Comparison of ENCODE assay signal across 8 mouse cellular contexts in the genomic region with DNA sequence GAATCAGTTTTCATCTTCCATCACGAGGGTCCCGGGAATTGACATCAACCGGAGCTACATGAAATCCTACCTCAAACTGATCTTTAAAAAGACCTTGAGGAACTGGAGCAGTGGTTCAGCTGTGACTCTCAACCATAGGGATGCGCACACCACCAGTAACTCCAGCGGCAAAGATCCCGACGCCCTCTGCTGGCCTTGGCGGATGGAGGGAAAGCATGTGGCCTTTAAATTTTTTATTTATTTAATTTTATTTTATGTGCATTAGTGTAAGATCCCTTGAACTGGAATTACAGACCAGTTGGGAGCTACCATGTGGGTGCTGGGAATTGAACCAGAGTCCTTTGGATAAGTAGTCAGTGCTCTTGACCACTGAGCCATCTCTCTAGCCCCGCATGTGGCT. TPM values are rescaled to one million over a fixed set of nuclear protein-coding genes. Genes with fewer than 3 reads are reported as not detected.
A peak's percentile ranks its signal among the peaks of the same experiment; 100 is the strongest.
DNase-seq lines count a peak whose midpoint lies in the region; ATAC-seq and TF ChIP-seq lines count a peak whose summit lies in the region.

No protein-coding gene starts in this region.

- no peaks in the 10 kb centered on the region for H3K27me3 ChIP-seq in ES-Bruce4 (ENCODE audit: control insufficient read depth, insufficient read depth, low read length, poor library complexity, severe bottlenecking)
- no peaks in the 10 kb centered on the region for H3K27me3 ChIP-seq in hindbrain, embryonic 16.5 days (replicated peaks; ENCODE audit: control insufficient read depth, insufficient read depth, low read length)
- no peaks in the 10 kb centered on the region for H3K27me3 ChIP-seq in limb, embryonic 12.5 days

- peak overlapping the region; percentile 51 for H3K4me3 ChIP-seq in gastrocnemius, adult 2 months
- peak overlapping the region; percentile 14; the same call in 1 of the 2 replicates for H3K4me3 ChIP-seq in ES-Bruce4 (ENCODE audit: low read depth, low read length)
- H3K4me3 ChIP-seq in cortical plate, adult 2 months (ENCODE audit: insufficient read depth, low read length): no peak overlapping the region; the same call in 1 of the 2 replicates
- peak overlapping the region; percentile 64 for H3K4me3 ChIP-seq in hindbrain, embryonic 16.5 days (ENCODE audit: low read length)
- H3K4me3 ChIP-seq in limb, embryonic 12.5 days (replicated peaks): peak overlapping the region; percentile 72; the same call in 1 of the 2 replicates
- no peak overlapping the region for H3K4me3 ChIP-seq in olfactory bulb, adult 2 months (ENCODE audit: insufficient read depth, low read depth, low read length)

- peaks cover 2% of the 10 kb centered on the region for H3K4me1 ChIP-seq in ES-Bruce4 (ENCODE audit: control insufficient read depth, insufficient read depth, low read length)
- peaks cover 13% of the 10 kb centered on the region for H3K4me1 ChIP-seq in cortical plate, adult 2 months (ENCODE audit: control insufficient read depth, insufficient read depth, low read length)
- H3K4me1 ChIP-seq in hindbrain, embryonic 16.5 days (ENCODE audit: control insufficient read depth, insufficient read depth, low read depth, low read length): peaks cover 45% of the 10 kb centered on the region
- peaks cover 42% of the 10 kb centered on the region for H3K4me1 ChIP-seq in limb, embryonic 12.5 days (replicated peaks)
- H3K4me1 ChIP-seq in olfactory bulb, adult 2 months (ENCODE audit: control insufficient read depth, insufficient read depth, low read length): peaks cover 47% of the 10 kb centered on the region

- no peak for TF ChIP-seq EP300 in ES-Bruce4 (IDR thresholded peaks at IDR 0.05; ENCODE audit: insufficient read depth, low read depth, low read length)

- H3K36me3 ChIP-seq in ES-Bruce4 (ENCODE audit: control insufficient read depth, insufficient read depth, low read length, poor library complexity, severe bottlenecking): peaks cover 8% of the 10 kb centered on the region
- peaks cover 11% of the 10 kb centered on the region; the same call in 1 of the 2 replicates for H3K36me3 ChIP-seq in hindbrain, embryonic 16.5 days (ENCODE audit: control insufficient read depth, insufficient read depth, low read length)
- peaks cover 28% of the 10 kb centered on the region for H3K36me3 ChIP-seq in limb, embryonic 12.5 days

- H3K9me3 ChIP-seq in ES-Bruce4 (replicated peaks; ENCODE audit: control insufficient read depth, insufficient read depth, low read length, poor library complexity, severe bottlenecking): no peaks in the 10 kb centered on the region
- H3K9me3 ChIP-seq in hindbrain, embryonic 16.5 days (ENCODE audit: control insufficient read depth, low read length): no peaks in the 10 kb centered on the region
- H3K9me3 ChIP-seq in limb, embryonic 12.5 days: no peaks in the 10 kb centered on the region

- intact Hi-C loops in gastrocnemius, adult 2 months (cut with DNase I): loop anchor here (2.0 to 10.0 kb wide), 3 partner anchors 35 to 291 kb away; no protein-coding TSS in a partner anchor
- intact Hi-C loops in gastrocnemius, postnatal 36 days (cut with DNase I): no loop called here

- H3K4me2 ChIP-seq in hindbrain, embryonic 16.5 days (ENCODE audit: low read length): peak overlapping the region; percentile 46
- H3K4me2 ChIP-seq in limb, embryonic 12.5 days: peak overlapping the region; percentile 78; the same call in 1 of the 2 replicates

- H3K27ac ChIP-seq in gastrocnemius, adult 2 months: peak overlapping the region; percentile 98
- H3K27ac ChIP-seq in ES-Bruce4 (ENCODE audit: insufficient read depth, low read length): no peak overlapping the region
- peak overlapping the region; percentile 24; the same call in 1 of the 2 replicates for H3K27ac ChIP-seq in cortical plate, adult 2 months (ENCODE audit: insufficient read depth, low read length)
- peak overlapping the region; percentile 95 for H3K27ac ChIP-seq in hindbrain, embryonic 16.5 days (ENCODE audit: low read depth, low read length)
- peak overlapping the region; percentile 67; the same call in 1 of the 2 replicates for H3K27ac ChIP-seq in limb, embryonic 12.5 days
- peak overlapping the region; percentile 85 for H3K27ac ChIP-seq in olfactory bulb, adult 2 months (ENCODE audit: insufficient read depth, low read depth, low read length)

- DNase-seq in gastrocnemius, adult 2 months: peak; percentile 44
- DNase-seq in gastrocnemius, postnatal 36 days: no peak
- DNase-seq in Muller cell, postnatal 12 days (ENCODE audit: inconsistent ontology term): no peak

- 13% methylated on average over 9 of the region's 9 CpGs for WGBS in hindbrain, embryonic 16.5 days
- 19% methylated on average over 9 of the region's 9 CpGs for WGBS in limb, embryonic 12.5 days
- 8% methylated on average over 9 of the region's 9 CpGs for WGBS in olfactory bulb, adult 2 months

- peak overlapping the region; percentile 34 for H3K9ac ChIP-seq in ES-Bruce4 (ENCODE audit: low read depth, poor library complexity, severe bottlenecking)
- H3K9ac ChIP-seq in hindbrain, embryonic 16.5 days (ENCODE audit: low read depth, low read length): peak overlapping the region; percentile 40
- H3K9ac ChIP-seq in limb, embryonic 12.5 days (replicated peaks): no peak overlapping the region

- TF ChIP-seq POLR2A in ES-Bruce4 (IDR thresholded peaks at IDR 0.05; ENCODE audit: insufficient read depth, low read length): no peak
- no peak for TF ChIP-seq POLR2A in cortical plate, adult 2 months (IDR thresholded peaks at IDR 0.05; ENCODE audit: extremely low read depth, insufficient read depth, low read length)
- TF ChIP-seq POLR2A in olfactory bulb, adult 2 months (IDR thresholded peaks at IDR 0.05; ENCODE audit: insufficient read depth, low read depth, low read length): no peak

- TF ChIP-seq CTCF in gastrocnemius, adult 2 months (IDR thresholded peaks at IDR 0.05): no peak
- peak; percentile 21 for TF ChIP-seq CTCF in ES-Bruce4 (IDR thresholded peaks at IDR 0.05; ENCODE audit: low read depth, low read length)
- TF ChIP-seq CTCF in cortical plate, adult 2 months (IDR thresholded peaks at IDR 0.05; ENCODE audit: extremely low read depth, insufficient read depth, low read length): peak; percentile 37; the same call in 1 of the 2 replicates
- TF ChIP-seq CTCF in olfactory bulb, adult 2 months (IDR thresholded peaks at IDR 0.05; ENCODE audit: insufficient read depth, low read depth, low read length): no peak

- peak; percentile 5; the same call in 1 of the 2 replicates for ATAC-seq in hindbrain, embryonic 16.5 days
- ATAC-seq in limb, embryonic 12.5 days (ENCODE audit: insufficient number of reproducible peaks, insufficient read depth, low FRiP score, low TSS enrichment, low read depth): no peak

RNA-seq across cellular contexts. Expression of gene Fem1a, which starts 1.2 kb away (rescaled TPM):
- 100 to 1,000 TPM; 165 to 176 TPM for total RNA-seq in gastrocnemius, adult 2 months (2021)
- total RNA-seq in gastrocnemius, postnatal 36 days (2021): 100 to 1,000 TPM; 152 TPM
- polyA plus RNA-seq in ES-Bruce4 (2011; ENCODE audit: insufficient read depth, insufficient read length, low read depth, missing spikeins): 4.9 and 5.4 TPM in 2 replicates
- 23.3 and 24.1 TPM in 2 replicates for polyA plus RNA-seq in cortical plate, adult 2 months (2012; rRNA removed)
- 17.4 and 18.2 TPM in 2 replicates for polyA plus RNA-seq in hindbrain, embryonic 16.5 days (2015; fragmentation: Nextera tagmentation; extraction: Ambion mirVana)
- polyA plus RNA-seq in limb, embryonic 12.5 days (2016; fragmentation: Nextera tagmentation; extraction: Ambion mirVana): 13.4 and 14.6 TPM in 2 replicates
- polyA plus RNA-seq in olfactory bulb, adult 2 months (2012; ENCODE audit: insufficient read depth, insufficient read length, low replicate concordance, missing spikeins): not detected in 2 replicates

RNA-seq across cellular contexts. Expression of gene Ticam1, which starts 21.2 kb away (rescaled TPM):
- 1 to 10 TPM; 2.7 to 3.4 TPM for total RNA-seq in gastrocnemius, adult 2 months (2021)
- total RNA-seq in gastrocnemius, postnatal 36 days (2021): 1 to 10 TPM; 2.0 to 3.2 TPM
- polyA plus RNA-seq in ES-Bruce4 (2011; ENCODE audit: insufficient read depth, insufficient read length, low read depth, missing spikeins): 4.0 and 4.7 TPM in 2 replicates
- 4.2 and 4.8 TPM in 2 replicates for polyA plus RNA-seq in cortical plate, adult 2 months (2012; rRNA removed)
- 1.5 and 1.9 TPM in 2 replicates for polyA plus RNA-seq in hindbrain, embryonic 16.5 days (2015; fragmentation: Nextera tagmentation; extraction: Ambion mirVana)
- 3.0 and 3.8 TPM in 2 replicates for polyA plus RNA-seq in limb, embryonic 12.5 days (2016; fragmentation: Nextera tagmentation; extraction: Ambion mirVana)
- polyA plus RNA-seq in olfactory bulb, adult 2 months (2012; ENCODE audit: insufficient read depth, insufficient read length, low replicate concordance, missing spikeins): not detected in 2 replicates

RNA-seq across cellular contexts. Expression of gene Dpp9, which starts 36.7 kb away (rescaled TPM):
- 10 to 100 TPM; 34.0 to 43.2 TPM for total RNA-seq in gastrocnemius, adult 2 months (2021)
- 10 to 100 TPM; 31.6 to 32.2 TPM for total RNA-seq in gastrocnemius, postnatal 36 days (2021)
- 20.9 and 21.1 TPM in 2 replicates for polyA plus RNA-seq in ES-Bruce4 (2011; ENCODE audit: insufficient read depth, insufficient read length, low read depth, missing spikeins)
- 51.2 and 52.0 TPM in 2 replicates for polyA plus RNA-seq in cortical plate, adult 2 months (2012; rRNA removed)
- 21.0 and 29.3 TPM in 2 replicates for polyA plus RNA-seq in hindbrain, embryonic 16.5 days (2015; fragmentation: Nextera tagmentation; extraction: Ambion mirVana)
- 36.2 and 37.7 TPM in 2 replicates for polyA plus RNA-seq in limb, embryonic 12.5 days (2016; fragmentation: Nextera tagmentation; extraction: Ambion mirVana)
- polyA plus RNA-seq in olfactory bulb, adult 2 months (2012; ENCODE audit: insufficient read depth, insufficient read length, low replicate concordance, missing spikeins): not detected in 2 replicates

RNA-seq across cellular contexts. Expression of gene Plin3, which starts 37.2 kb away (rescaled TPM):
- total RNA-seq in gastrocnemius, adult 2 months (2021): 10 to 100 TPM; 42.4 to 75.0 TPM
- total RNA-seq in gastrocnemius, postnatal 36 days (2021): 10 to 100 TPM; 44.4 to 45.7 TPM
- polyA plus RNA-seq in ES-Bruce4 (2011; ENCODE audit: insufficient read depth, insufficient read length, low read depth, missing spikeins): 57.1 and 60.2 TPM in 2 replicates
- polyA plus RNA-seq in cortical plate, adult 2 months (2012; rRNA removed): 8.4 and 10.1 TPM in 2 replicates
- polyA plus RNA-seq in hindbrain, embryonic 16.5 days (2015; fragmentation: Nextera tagmentation; extraction: Ambion mirVana): 15.5 and 21.1 TPM in 2 replicates
- 62.7 and 71.7 TPM in 2 replicates for polyA plus RNA-seq in limb, embryonic 12.5 days (2016; fragmentation: Nextera tagmentation; extraction: Ambion mirVana)
- not detected in 2 replicates for polyA plus RNA-seq in olfactory bulb, adult 2 months (2012; ENCODE audit: insufficient read depth, insufficient read length, low replicate concordance, missing spikeins)

RNA-seq across cellular contexts. Expression of gene Arrdc5, which starts 44.7 kb away (rescaled TPM):
- not detected for total RNA-seq in gastrocnemius, adult 2 months (2021)
- not detected for total RNA-seq in gastrocnemius, postnatal 36 days (2021)
- polyA plus RNA-seq in ES-Bruce4 (2011; ENCODE audit: insufficient read depth, insufficient read length, low read depth, missing spikeins): not detected in 2 replicates
- not detected in 2 replicates for polyA plus RNA-seq in cortical plate, adult 2 months (2012; rRNA removed)
- polyA plus RNA-seq in hindbrain, embryonic 16.5 days (2015; fragmentation: Nextera tagmentation; extraction: Ambion mirVana): not detected in 2 replicates
- polyA plus RNA-seq in limb, embryonic 12.5 days (2016; fragmentation: Nextera tagmentation; extraction: Ambion mirVana): not detected in 2 replicates
- not detected in 2 replicates for polyA plus RNA-seq in olfactory bulb, adult 2 months (2012; ENCODE audit: insufficient read depth, insufficient read length, low replicate concordance, missing spikeins)

Comparison
In these comparisons a context has a peak if more than half of its experiments do, and no peak if none do; other contexts are left out.
1. H3K4me3 ChIP-seq: peak in gastrocnemius, adult 2 months (single experiment), ES-Bruce4 (single experiment), hindbrain, embryonic 16.5 days (single experiment) and limb, embryonic 12.5 days (single experiment); none in cortical plate, adult 2 months (single experiment) and olfactory bulb, adult 2 months (single experiment).
2. CTCF ChIP-seq: peak in ES-Bruce4 (single experiment) and cortical plate, adult 2 months (single experiment); none in gastrocnemius, adult 2 months (single experiment) and olfactory bulb, adult 2 months (single experiment).